Mouse (Mus musculus): ENCODE measurements around the gene Trim39.

The Trim39 gene

DNA sequence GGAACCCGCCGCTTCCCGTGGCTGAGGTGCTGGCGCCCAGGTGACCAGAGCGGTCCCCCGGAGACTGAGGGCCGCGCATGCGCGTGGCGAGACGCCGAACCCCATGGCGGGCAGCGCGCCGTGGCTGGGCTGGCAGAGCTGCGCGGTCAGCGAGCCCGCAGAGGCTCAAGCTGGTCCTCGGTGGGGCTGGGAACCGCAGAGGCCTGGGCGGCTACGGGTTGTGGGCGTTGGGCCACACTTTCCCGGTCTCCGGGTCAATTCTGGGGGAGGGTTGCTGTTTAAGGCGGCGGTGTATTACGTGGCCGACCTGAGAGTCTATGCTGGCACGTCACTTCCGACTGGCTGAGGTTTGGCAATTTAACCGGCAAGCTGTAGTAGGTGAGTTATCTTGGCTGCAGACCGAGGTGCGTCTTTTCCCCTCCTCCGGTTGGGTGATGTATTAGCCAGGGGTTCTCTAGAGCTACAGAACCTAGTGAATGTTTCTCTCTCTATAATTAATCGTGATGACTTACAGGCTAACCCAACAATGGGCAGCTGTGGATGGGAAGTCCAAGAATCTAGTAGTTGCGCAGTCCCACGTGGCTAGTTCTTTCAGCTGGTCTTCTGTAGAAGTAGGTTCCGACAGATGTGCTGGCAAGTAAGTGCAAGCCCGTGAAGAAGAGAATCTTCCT, at the start of gene Trim39:
Gene Trim39, minus strand, starts transcription at position 662 of the 671 bp plus-strand sequence.
- DNase-seq: peak; percentile 86

DNA sequence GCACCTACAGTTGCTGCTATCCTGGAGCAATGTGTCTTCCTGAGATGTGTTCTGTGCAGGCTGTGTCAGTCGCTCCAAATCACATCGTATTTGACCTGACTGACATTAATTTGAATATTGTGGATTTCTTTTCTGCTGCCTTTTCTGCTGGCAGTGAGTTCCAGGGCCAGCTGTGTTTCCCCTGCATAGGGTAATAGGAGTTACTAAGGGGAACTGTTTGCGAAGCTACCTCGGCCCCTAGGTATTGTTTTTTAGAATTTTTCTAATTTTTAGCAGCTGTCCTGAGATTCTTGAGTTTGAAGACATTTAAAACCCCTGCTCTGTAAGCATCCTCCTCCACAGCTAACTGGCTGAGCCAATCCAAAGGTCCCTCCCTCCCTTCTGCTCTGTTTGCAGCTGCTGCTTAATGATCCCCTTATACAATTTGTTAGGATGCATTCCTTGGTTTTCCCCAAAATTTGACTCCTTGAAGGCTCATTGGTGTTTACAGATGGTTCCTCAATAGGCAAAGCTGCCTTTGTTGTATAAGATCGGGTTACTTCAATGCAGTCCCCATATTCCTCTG, 43.7 kb upstream of the Trim39 start:
- DNase-seq: no peak

- DNase-seq: peak; percentile 61
Measured at GRCm38 (mm10) chr17:36315041-36315688, 43.1 kb upstream of the Trim39 start.

GRCm38 (mm10) chr17:36314511-36314910, 42.5 kb upstream of the Trim39 start:
- DNase-seq: peak; percentile 42

GRCm38 (mm10) chr17:36309293-36309692, 37.2 kb upstream of the Trim39 start:
- no peak for DNase-seq

GRCm38 (mm10) chr17:36308855-36309254, 36.8 kb upstream of the Trim39 start:
- DNase-seq: peak; percentile 83

DNA sequence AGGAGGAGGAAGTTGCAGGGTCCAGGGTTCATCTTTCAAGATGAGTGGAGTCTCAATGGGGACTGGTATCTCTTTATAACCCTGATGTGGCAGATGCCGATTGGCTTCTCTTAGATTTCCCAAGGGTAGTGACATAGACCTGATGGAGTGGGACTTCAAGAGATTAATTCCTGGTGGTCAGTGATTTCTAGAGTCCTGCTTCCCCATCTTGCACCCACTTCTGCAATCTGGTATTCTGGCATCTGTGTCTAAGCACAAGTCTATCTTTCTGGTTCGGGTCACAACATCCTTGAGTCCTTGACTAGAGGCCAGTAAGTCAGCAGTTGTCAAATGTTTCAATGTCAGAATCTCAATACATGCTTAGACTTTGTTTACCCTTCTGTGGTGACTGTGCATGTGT, 14.3 kb upstream of the Trim39 start, which contains the start of gene H2-M10.2:
Gene H2-M10.2, minus strand, starts transcription at position 101 of the 400 bp plus-strand sequence.
- DNase-seq: no peak

DNA sequence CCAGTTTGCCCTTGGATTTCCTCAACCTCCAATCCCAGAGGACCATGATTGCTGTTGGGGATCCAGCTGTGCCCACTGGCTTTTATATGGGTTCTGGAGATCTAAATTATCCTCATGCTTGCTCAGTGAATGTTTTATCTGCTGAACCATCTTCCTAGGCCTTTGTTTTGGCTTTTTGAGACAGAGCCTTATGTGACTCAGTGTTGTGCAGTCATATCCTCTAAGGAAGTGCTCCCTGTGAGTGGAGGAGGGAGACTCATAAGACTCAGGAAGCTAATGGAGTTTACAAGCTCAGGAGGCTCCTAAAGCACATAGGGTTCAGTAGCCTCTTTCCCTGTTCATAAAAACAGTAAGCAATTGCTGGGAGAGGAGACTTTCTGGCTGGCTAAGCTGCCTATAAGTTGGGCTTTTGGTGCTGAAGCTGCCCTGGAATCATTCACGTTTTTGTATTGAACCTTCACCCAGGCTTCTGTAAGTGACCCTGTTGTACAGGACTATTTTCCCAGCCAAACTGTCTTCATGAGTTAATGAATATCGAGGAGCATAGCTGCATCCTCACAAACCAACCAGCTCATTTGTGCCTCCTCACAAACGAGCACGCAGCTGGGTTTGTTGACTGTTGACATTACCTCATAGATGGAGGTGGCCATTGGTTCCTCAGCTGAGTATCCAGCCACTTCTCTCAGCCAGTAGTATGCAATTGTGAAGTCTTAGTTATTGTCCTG, 9.6 kb upstream of the Trim39 start:
- DNase-seq: no peak

DNA sequence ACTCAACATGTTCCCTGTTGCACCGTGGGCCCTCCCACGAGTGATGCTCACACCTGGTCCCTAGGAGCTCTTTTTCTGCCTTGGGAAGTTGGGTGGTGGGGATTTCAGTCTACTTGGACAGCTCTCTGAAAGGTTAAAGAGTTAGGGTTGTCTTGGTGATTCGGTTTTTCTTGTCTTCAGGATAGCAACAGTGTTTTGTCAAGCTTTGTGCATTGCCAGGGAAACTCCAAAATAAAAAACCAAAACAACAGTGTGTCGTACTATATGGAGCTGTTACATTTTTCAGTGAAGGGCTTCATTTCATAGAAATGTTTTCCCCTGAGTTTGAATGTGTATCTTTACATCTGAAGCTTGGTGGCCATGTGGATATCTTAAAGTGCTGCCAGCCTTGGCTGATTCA, 2.7 kb upstream of the Trim39 start:
- no peak for DNase-seq

GRCm38 (mm10) chr17:36273796-36274195, 1.7 kb upstream of the Trim39 start:
- DNase-seq: no peak

DNA sequence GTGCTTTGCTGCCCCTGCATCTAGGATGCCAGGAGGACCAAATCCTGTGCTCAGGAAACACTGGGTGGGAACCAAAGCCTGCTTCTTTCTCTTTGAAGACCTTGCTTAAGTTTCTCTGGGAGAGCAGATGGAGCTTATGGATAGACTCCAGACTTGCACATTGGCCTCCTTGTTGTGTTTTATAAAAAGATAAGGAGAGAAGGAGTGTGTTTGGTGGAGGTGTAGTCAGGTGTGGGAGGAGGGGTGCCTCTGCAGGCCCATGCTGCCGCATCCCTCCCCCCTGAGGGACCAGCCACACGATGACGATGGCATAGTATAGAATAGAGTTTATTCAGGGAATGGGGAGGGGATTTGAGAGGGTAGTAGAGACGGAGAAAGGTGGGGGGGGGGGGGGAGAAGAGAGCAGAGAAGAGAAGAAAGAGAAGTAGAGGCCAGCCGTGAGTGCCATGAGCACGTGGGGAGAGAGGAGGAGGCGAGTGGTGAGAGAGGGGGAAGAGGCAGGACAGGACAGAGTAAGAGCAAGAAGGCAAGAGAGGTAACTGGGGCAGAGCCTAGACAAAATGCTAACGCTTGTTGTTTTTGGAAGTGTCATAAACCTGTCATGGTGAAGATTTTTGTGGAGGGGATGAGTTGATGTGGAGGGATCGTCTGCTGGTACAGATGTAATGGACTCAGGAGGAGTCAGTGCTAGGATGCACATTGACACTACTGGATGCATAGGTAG, 758 bp upstream of the Trim39 start:
- no peak for DNase-seq

- DNase-seq: peak; percentile 94
Measured at GRCm38 (mm10) chr17:36270956-36271585, 976 bp downstream of the Trim39 start.

DNA sequence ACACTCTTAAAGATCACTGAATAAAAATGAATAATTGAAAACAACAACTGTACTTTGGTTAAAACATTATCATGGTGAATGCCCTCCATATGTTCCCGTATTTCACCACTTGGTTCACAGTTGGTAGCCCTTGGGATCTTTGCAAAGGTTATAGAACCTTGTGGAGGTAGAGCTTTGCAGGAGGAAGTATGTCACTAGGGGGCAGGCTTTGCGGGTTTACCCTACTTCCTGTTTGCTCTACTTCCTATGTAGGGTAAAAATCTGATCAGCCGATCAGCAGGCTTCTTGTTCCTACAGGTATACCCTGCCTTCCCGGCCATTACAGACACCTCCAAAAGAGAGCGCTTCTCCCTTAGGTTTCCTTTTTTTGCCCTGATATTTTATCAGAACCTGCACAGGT, 6.2 kb downstream of the Trim39 start:
- DNase-seq: peak; percentile 4

DNA sequence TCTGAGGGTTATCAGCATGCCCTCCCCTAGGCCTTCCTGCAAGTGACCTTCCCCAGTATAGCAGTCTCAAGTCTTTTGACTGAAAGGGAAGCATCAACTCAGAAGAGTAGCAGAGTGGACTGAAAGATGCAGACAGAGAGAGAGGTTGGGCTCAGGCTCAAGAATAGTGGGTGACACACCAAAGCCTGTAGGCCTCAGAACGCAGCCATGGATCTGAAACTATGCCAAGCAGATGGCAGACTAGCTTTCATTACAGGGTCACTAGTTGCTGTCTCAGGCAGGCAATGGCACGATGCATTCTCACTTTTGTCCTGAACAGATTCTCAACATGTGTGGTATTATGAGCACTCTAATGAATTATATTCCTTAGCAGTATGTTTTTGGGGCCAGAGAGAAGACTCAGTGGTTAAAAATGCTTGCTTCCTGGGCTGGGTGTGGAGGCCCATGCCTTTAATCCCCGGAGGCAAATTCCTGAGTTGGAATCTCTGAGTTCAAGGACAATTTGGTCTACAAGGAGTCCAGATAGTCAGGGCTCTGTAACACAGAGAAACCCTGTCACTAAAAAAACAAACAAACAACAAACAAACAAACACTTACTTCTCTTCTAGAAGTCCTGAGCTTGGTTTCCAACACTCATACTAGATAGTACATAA, 7.6 kb downstream of the Trim39 start:
- no peak for DNase-seq

DNA sequence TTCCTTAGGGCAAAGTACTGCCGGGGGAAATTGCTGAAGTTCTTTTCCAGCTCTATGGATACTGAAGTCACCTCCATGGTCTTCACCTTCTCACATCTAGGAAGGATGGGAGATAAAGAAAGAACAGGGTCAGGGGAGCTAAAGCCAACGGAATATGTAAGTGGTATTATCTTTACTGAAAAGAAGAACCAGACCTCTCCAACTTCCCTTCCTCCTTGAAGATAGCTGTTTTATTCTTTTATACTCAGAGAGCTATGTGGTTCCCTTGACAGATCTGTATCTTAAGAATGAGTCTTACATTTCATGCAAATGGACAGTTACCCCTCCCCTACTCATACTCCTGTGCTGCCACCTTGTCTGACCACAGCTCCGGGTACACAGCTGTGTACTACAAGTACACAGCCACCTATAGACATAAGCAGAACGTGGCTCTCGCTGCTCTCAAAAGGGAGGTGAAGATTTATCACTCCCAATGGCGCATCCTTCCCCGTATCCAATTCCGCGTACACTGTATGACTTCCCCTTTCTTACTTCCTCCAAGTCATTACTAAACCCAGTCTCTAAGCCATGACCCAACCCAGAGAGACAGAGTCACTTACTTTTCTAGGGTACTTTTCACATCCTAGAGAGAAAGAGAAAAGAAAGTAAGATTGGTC, 10.4 kb downstream of the Trim39 start:
- DNase-seq: no peak

GRCm38 (mm10) chr17:36257969-36258368, 14.1 kb downstream of the Trim39 start, which contains the start of gene Rpp21:
Gene Rpp21 (minus strand): TSS chr17:36258069.
- no peak for DNase-seq

DNA sequence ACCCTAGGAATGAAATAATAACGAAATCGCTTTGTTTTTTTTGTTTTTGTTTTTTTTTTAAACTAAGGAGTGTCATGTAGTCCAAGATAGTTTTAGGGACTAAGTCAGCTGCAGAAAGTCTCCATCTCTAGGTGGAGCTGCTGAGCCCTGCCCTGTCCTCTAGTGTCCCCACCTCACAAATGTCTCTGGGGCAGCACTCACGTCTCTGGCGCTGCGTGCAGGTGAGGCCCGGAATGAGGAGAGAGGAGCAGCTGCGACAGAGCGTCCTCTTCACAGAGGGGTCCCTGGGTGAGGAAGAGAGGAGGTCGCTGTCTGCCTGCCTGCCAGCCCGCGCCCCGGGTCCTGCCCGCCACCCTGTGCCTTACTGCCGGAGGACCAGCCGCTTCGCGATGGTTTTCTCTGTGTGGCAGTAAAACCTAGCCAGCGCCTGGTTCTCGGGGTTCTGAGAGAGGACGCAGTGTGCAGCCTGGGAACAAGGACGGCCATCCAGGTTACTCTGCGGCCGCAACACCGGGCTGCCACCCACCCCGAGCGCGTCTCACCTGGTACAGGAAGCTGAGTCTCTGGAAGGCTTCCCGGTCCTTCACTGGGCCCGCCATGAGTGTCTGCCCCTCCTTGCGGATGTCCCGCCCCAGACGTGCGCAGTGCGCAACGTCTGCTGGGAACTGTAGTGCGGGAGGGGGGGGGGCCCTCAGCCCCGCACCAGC, 14.7 kb downstream of the Trim39 start:
- peak; percentile 87 for DNase-seq

DNA sequence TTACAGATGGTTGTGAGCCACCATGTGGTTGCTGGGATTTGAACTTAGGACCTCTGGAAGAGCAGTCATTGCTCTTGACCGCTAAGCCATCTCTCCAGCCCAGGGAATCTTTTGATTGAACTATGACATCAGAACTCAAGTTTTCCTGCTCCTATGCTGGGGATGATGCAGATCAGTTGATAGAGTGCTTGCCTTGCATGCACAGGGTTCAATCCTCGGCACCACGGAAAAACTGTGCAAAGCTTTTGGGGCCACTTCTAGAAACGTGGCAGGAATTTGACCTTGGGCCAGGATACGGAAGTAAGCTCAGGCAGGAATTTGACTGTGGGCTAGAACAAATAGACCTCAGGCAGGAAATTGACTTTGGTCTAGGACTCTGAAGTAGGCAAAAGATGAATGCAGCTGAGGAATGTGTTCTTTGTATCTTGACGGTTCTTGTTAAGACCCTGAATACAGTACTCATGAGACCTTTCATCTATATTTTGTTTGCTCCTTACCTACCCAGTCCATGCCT, 18.9 kb downstream of the Trim39 start:
- DNase-seq: no peak

- DNase-seq: peak; percentile 46
Measured at GRCm38 (mm10) chr17:36252250-36252876, 19.7 kb downstream of the Trim39 start.

- DNase-seq: no peak
Measured at GRCm38 (mm10) chr17:36248886-36249285, 23.2 kb downstream of the Trim39 start.
